Mouse (Mus musculus) thymus, adult 2 months (tissue): ENCODE data around the gene Slc43a1.

Source experiments
- CTCF ChIP-seq: fragments of 200-500 bp; IDR thresholded peaks from 2 replicates; pipeline ENCODE4 v1.5.1; 2012; ENCODE audit warnings: mild to moderate bottlenecking, control low read depth, low read length, moderate library complexity, borderline replicate concordance; ENCODE audit not compliant: control insufficient read depth, poor library complexity, insufficient read depth; ENCODE audit errors: extremely low read depth
- POLR2A ChIP-seq: fragments of 200-500 bp; IDR thresholded peaks from 2 replicates; pipeline ENCODE4 v1.6.1; 2012; ENCODE audit warnings: mild to moderate bottlenecking, low read length, control low read depth, moderate library complexity; ENCODE audit not compliant: control insufficient read depth, poor library complexity, insufficient read depth; ENCODE audit errors: extremely low read depth

- TF ChIP-seq CTCF, result no peak
- no peak for TF ChIP-seq POLR2A
Measured at GRCm38 (mm10) chr2:84912722-84913121, 74.1 kb downstream of the Slc43a1 start.
